Mouse (Mus musculus) stomach, postnatal 0 days (tissue): ENCODE data around the gene Gna12. TPM values are rescaled to one million over a fixed set of nuclear protein-coding genes. Genes with fewer than 3 reads are reported as not detected.

Experiments used
- ATAC-seq: fragments of 200-750 bp; cut with Nextera tagmentation; 2 replicates; pipeline ENCODE4 v1.8.0; 2017; ENCODE audit not compliant: low FRiP score, low TSS enrichment
- DNase-seq: peaks from one replicate; pipeline ENCODE4 v3.0.0-alpha.2; 2016; ENCODE audit warnings: low spot score
- H3K27ac ChIP-seq: fragments of 300-500 bp; sonication (generic); replicated peaks from 2 replicates; pipeline ENCODE4 v1.5.1; 2014; ENCODE audit warnings: mild to moderate bottlenecking, control low read depth
- H3K27me3 ChIP-seq: fragments of 300-500 bp; sonication (generic); 2 replicates; pipeline ENCODE4 v1.6.1; 2014; ENCODE audit warnings: low read length; ENCODE audit not compliant: control insufficient read depth, insufficient read depth
- H3K36me3 ChIP-seq: fragments of 300-500 bp; sonication (generic); 2 replicates; pipeline ENCODE4 v1.6.1; 2014; ENCODE audit warnings: low read length, mixed read lengths; ENCODE audit not compliant: control insufficient read depth, insufficient read depth
- H3K4me1 ChIP-seq: fragments of 300-500 bp; sonication (generic); replicated peaks from 2 replicates; pipeline ENCODE4 v1.6.1; 2014; ENCODE audit warnings: antibody characterized with exemption; ENCODE audit not compliant: control insufficient read depth, insufficient read depth
- H3K4me2 ChIP-seq: fragments of 300-500 bp; sonication (generic); replicated peaks from 2 replicates; pipeline ENCODE4 v1.6.1; 2014; ENCODE audit warnings: low read depth, mild to moderate bottlenecking, control low read depth, moderate library complexity
- H3K4me3 ChIP-seq: fragments of 300-500 bp; sonication (generic); 2 replicates; pipeline ENCODE4 v1.5.1; 2014; ENCODE audit warnings: low read depth, low read length, control low read depth
- H3K9ac ChIP-seq: fragments of 300-500 bp; sonication (generic); 2 replicates; pipeline ENCODE4 v1.6.1; 2014; ENCODE audit warnings: mild to moderate bottlenecking, low read length, control low read depth, mixed read lengths
- H3K9me3 ChIP-seq: fragments of 300-500 bp; sonication (generic); 2 replicates; pipeline ENCODE4 v1.6.1; 2016; ENCODE audit warnings: low read length; ENCODE audit not compliant: control insufficient read depth
- CTCF ChIP-seq: IDR thresholded peaks from 2 replicates; pipeline ENCODE4 v1.5.1; 2016; ENCODE audit warnings: antibody characterized with exemption, low read depth, mild to moderate bottlenecking, moderate library complexity
- EP300 ChIP-seq: optimal IDR thresholded peaks from 2 replicates; pipeline ENCODE3; 2016; ENCODE audit warnings: antibody characterized with exemption
- WGBS: fragments of 180-500 bp; shearing (Covaris S2); extraction: QIAGEN DNeasy Blood & Tissue Kit; methylation state at CpG from one replicate; pipeline ENCODE4 v1.1.7; 2014; 5-methylcytosine and 5-hydroxymethylcytosine counted together
- polyA plus RNA-seq: library from polyadenylated mRNA; unstranded; fragments of >200 nt; fragmentation: Nextera tagmentation; extraction: Ambion mirVana; gene quantifications from 2 replicates; pipeline ENCODE4 v1.2.1, GENCODE M21; 2015

The Gna12 gene
- polyA plus RNA-seq, 1 experiment from 2014 or later = 19.6 TPM

DNA sequence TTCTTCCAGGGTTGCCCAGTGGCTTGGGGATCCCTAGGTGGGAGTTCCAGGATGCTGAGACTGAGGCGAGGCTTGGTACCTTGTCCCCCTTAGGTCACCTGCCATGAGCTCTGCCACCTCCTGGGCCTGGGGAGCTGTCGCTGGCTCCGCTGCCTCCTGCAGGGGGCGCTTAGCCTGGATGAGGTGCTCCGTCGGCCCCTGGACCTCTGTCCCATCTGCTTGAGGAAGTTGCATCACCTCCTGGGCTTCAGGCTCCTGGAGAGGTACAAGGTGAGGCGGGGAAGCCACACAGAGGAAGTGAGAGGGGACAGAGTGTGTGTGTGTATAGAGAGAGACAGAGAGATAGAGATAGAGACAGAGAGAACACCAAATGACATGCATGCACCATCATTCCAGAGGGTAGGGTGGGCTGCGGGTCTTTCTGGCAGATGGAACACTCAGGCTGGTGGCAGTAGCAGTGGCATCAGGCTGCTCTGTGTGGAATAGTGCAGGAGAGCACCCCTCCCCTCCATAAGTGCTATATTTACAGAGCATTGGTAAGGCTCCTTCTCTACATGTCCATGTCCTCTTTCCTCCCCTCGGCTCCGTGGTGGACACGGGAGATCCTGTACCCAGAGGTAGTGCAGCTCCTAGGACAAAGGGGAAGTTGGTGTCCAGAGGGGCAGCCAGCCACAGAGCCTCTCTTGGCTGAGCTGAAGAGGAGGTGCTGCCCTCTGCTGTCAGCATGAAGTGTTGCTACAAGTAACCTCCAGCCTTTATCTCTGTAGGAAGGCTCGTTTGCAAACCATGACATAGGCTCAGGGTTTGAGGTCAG, 81.0 kb downstream of the Gna12 start:
- no peaks in the 10 kb centered on the region for H3K9me3 ChIP-seq
- peak overlapping the region; percentile 58 for H3K4me2 ChIP-seq
- DNase-seq = peak; percentile 76
- H3K36me3 ChIP-seq = no peaks in the 10 kb centered on the region
- peak overlapping the region; percentile 63; the same call in 1 of the 2 replicates for H3K27ac ChIP-seq
- peak overlapping the region; percentile 32 for H3K4me3 ChIP-seq
- no peak for TF ChIP-seq EP300
- TF ChIP-seq CTCF = peak; percentile 95
- peak overlapping the region; percentile 56 for H3K9ac ChIP-seq
- H3K4me1 ChIP-seq = peaks cover 6% of the 10 kb centered on the region; the same call in 1 of the 2 replicates
- no peaks in the 10 kb centered on the region for H3K27me3 ChIP-seq
- ATAC-seq = peak; percentile 84
- WGBS = 18% methylated on average over 11 of the region's 12 CpGs

DNA sequence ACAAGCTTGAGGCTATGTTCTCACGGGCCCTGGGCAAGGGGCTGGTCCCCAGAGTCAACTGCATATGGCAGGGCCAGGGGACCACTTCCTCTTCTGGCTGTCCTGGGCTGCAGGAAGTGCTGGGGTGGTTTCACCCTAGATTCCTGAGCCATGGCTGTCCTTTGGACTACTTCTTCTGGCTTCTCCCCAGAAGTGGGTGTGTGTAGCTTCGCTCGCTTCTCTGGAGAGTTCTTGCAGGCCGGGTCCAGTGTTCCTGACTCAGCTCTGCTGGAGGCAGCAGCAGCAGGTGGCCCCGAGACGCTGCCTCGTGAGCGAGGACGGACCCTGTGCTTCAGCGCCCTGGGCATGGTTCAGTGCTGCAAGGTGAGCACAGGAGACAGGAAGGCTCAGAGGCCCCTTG, 81.8 kb downstream of the Gna12 start:
- ATAC-seq = no peak

DNA sequence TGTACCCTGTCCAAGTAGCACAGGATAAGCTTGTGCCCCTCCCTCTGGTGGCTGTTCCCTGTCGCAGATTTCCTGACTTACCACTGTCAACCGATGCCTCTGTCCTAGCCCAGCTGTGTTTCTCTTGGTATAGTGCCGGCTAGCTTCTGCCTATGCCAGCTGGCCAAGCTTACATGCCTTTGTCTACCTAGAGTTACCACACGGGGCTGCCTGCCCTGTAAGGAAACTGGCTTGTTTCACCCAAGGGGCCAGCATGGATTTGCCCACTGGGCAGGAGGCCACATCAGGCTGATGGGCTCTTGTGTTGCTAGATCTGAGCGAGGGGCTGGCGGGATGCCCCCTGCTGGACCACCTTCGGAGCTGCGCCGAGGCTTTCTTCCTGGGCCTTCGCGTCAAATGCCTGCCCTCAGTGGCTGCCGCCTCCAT, 86.5 kb downstream of the Gna12 start:
- Histone ChIP-seq H3K9me3 (no peaks in the 10 kb centered on the region), H3K4me3 (no peak overlapping the region), H3K27me3 (no peaks in the 10 kb centered on the region), H3K4me1 (no peaks in the 10 kb centered on the region), H3K36me3 (no peaks in the 10 kb centered on the region), H3K27ac (no peak overlapping the region), H3K9ac (no peak overlapping the region), H3K4me2 (no peak overlapping the region)
- DNase-seq (no peak), ATAC-seq (no peak)
- 28% methylated on average over 12 of the region's 12 CpGs for WGBS
- TF ChIP-seq CTCF (peak; percentile 29), EP300 (no peak)

More for the DNA sequence above, 81.8 kb downstream of the Gna12 start:
- TF ChIP-seq EP300 = no peak
- no peak for TF ChIP-seq CTCF
- H3K4me2 ChIP-seq = no peak overlapping the region
- peaks cover 6% of the 10 kb centered on the region; the same call in 1 of the 2 replicates for H3K4me1 ChIP-seq
- peak; percentile 24 for DNase-seq
- no peaks in the 10 kb centered on the region for H3K27me3 ChIP-seq
- H3K36me3 ChIP-seq = no peaks in the 10 kb centered on the region
- no peak overlapping the region for H3K4me3 ChIP-seq
- no peak overlapping the region for H3K9ac ChIP-seq
- H3K9me3 ChIP-seq = no peaks in the 10 kb centered on the region
- no peak overlapping the region for H3K27ac ChIP-seq
- WGBS = 71% methylated on average over 10 of the region's 10 CpGs

DNA sequence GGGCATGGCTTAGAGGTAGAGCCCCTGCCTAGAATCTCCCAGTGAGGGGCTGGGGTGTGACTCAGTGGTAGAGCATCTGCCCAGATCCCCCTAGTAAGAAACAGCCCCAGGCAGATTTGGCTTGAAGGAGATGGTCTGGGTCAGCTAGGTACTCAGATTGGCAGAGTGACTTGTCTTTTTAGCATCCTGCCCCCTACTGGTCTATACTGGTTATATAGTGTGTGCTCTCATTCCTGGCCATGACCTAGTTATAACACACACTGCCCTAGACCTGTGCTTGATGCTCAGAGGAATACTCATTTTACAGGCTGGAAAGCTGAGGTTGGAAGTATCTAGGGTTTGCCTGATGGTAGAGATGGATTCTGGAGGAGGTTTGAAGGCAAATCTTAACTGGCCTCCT, 88.4 kb downstream of the Gna12 start:
- Histone ChIP-seq H3K9me3 (no peaks in the 10 kb centered on the region), H3K27me3 (no peaks in the 10 kb centered on the region), H3K36me3 (no peaks in the 10 kb centered on the region), H3K4me2 (no peak overlapping the region), H3K27ac (no peak overlapping the region), H3K9ac (no peak overlapping the region), H3K4me1 (no peaks in the 10 kb centered on the region), H3K4me3 (no peak overlapping the region)
- ATAC-seq (no peak), DNase-seq (no peak)
- TF ChIP-seq EP300 (no peak), CTCF (peak; percentile 57)

DNA sequence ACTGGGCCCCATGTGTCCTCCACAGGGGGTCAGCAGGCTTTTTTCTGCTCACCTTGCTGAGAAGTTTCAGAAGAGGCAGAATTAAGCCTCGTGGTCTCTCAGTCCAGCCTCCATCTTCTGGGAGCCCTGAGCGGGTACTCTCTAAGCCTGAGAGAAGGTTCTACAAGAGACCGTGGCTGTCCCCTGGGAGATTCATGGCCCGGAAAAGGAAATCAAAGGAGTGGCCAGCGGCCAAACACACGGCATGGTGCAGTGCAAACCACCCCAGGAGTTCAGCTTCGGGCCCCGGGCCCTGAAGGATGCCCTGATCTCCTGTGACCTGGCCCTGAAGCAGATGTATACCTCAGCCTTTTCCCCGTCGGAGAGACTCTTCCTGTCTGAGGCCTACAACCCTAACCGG, 89.2 kb downstream of the Gna12 start:
- H3K27ac ChIP-seq = no peak overlapping the region
- H3K4me3 ChIP-seq = no peak overlapping the region
- 73% methylated on average over 11 of the region's 11 CpGs for WGBS
- H3K36me3 ChIP-seq = no peaks in the 10 kb centered on the region
- H3K4me2 ChIP-seq = no peak overlapping the region
- no peaks in the 10 kb centered on the region for H3K4me1 ChIP-seq
- TF ChIP-seq CTCF (no peak), EP300 (no peak)
- ATAC-seq (peak; percentile 6; the same call in 1 of the 2 replicates), DNase-seq (no peak)
- H3K9ac ChIP-seq = no peak overlapping the region
- H3K9me3 ChIP-seq = no peaks in the 10 kb centered on the region
- H3K27me3 ChIP-seq = no peaks in the 10 kb centered on the region

DNA sequence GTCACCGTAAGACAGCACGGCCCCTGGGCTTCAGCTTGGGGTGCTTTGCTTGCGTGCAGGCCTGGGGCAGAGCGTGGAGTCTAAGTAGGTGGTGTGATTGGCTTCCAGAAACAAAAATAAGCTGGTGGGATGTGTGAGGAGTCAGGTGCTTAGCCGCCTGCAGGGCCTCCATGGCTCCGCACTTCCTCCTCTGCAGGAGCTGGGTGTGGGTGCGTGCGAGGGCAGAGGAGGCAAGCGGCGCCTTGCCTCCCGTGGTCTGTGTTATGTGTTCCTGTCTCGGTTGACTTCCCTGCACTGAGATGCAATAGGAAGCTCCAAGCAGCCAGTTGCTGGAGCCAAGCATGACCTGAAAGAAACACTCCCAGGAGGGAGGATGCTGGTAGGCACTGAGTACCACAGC, 90.4 kb downstream of the Gna12 start:
- H3K9ac ChIP-seq = no peak overlapping the region
- TF ChIP-seq CTCF (no peak), EP300 (no peak)
- no peaks in the 10 kb centered on the region for H3K27me3 ChIP-seq
- no peak overlapping the region for H3K4me2 ChIP-seq
- H3K4me3 ChIP-seq = no peak overlapping the region
- 79% methylated on average over 12 of the region's 12 CpGs for WGBS
- H3K4me1 ChIP-seq = no peaks in the 10 kb centered on the region
- ATAC-seq = no peak
- H3K9me3 ChIP-seq = no peaks in the 10 kb centered on the region
- H3K36me3 ChIP-seq = no peaks in the 10 kb centered on the region
- no peak overlapping the region for H3K27ac ChIP-seq
- DNase-seq = no peak
